Mouse (Mus musculus) intestine, embryonic 16.5 days (tissue): ENCODE results near the gene B430305J03Rik. TPM values are rescaled to one million over a fixed set of nuclear protein-coding genes. Genes with fewer than 3 reads are reported as not detected.

Experiments
- ATAC-seq: fragments of 200-750 bp; cut with Nextera tagmentation; 2 replicates; pipeline ENCODE4 v1.8.0; 2017; ENCODE audit warnings: moderate TSS enrichment, moderate library complexity
- H3K27ac ChIP-seq: fragments of 300-500 bp; sonication (generic); 2 replicates; pipeline ENCODE4 v1.5.1; 2014; ENCODE audit warnings: mild to moderate bottlenecking, low read length
- H3K27me3 ChIP-seq: fragments of 300-500 bp; sonication (generic); replicated peaks from 2 replicates; pipeline ENCODE4 v1.6.1; 2014; ENCODE audit warnings: low read length, control low read depth, mixed read lengths; ENCODE audit not compliant: control insufficient read depth, insufficient read depth
- H3K36me3 ChIP-seq: fragments of 300-500 bp; sonication (generic); 2 replicates; pipeline ENCODE4 v1.6.1; 2014; ENCODE audit warnings: low read length, control low read depth; ENCODE audit not compliant: control insufficient read depth, insufficient read depth
- H3K4me1 ChIP-seq: fragments of 300-500 bp; sonication (generic); 2 replicates; pipeline ENCODE4 v1.6.1; 2014; ENCODE audit warnings: low read length, control low read depth, mixed read lengths; ENCODE audit not compliant: control insufficient read depth, insufficient read depth
- H3K4me2 ChIP-seq: fragments of 300-500 bp; sonication (generic); 2 replicates; pipeline ENCODE4 v1.6.1; 2014; ENCODE audit warnings: low read depth, low read length, control low read depth
- H3K4me3 ChIP-seq: fragments of 300-500 bp; sonication (generic); 2 replicates; pipeline ENCODE4 v1.5.1; 2014; ENCODE audit warnings: mild to moderate bottlenecking, low read length
- H3K9ac ChIP-seq: fragments of 300-500 bp; sonication (generic); 2 replicates; pipeline ENCODE4 v1.6.1; 2014; ENCODE audit warnings: low read depth, low read length
- H3K9me3 ChIP-seq: fragments of 300-500 bp; sonication (generic); 2 replicates; pipeline ENCODE4 v1.6.1; 2016; ENCODE audit warnings: low read length, control low read depth; ENCODE audit not compliant: control insufficient read depth
- WGBS: fragments of 180-500 bp; shearing (Covaris S2); extraction: QIAGEN DNeasy Blood & Tissue Kit; methylation state at CpG from one replicate; pipeline ENCODE4 v1.1.7; 2014; 5-methylcytosine and 5-hydroxymethylcytosine counted together
- polyA plus RNA-seq: library from polyadenylated mRNA; unstranded; fragments of >200 nt; fragmentation: Nextera tagmentation; extraction: Ambion mirVana; gene quantifications from 2 replicates; pipeline ENCODE4 v1.2.1, GENCODE M21; 2015

B430305J03Rik gene
- polyA plus RNA-seq, 1 experiment from 2014 or later, result not detected

DNA sequence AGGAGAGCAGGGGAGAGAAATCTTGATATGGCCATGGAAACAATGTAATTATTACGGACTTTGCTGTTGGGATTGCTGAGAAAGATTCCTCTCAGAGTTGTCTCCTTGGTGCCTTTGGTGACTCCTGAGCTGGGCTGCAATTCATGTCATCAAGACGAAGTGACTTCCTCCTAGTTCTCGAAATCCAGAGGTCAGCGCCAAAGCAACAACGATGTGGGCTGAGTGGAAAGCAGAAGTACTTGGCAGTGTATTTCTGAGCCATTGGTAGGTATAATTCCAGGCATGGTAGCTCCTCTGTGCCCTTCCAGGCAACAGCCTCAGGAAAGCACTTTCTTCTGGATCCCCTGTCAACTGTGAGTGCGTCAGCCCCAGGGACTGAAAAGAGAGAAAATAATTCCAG, 44.1 kb downstream of the B430305J03Rik start:
- H3K4me3 ChIP-seq, result no peak overlapping the region
- no peak overlapping the region for H3K9ac ChIP-seq
- no peaks in the 10 kb centered on the region for H3K36me3 ChIP-seq
- WGBS, result 84% methylated on average over 6 of the region's 6 CpGs
- no peaks in the 10 kb centered on the region for H3K4me1 ChIP-seq
- no peaks in the 10 kb centered on the region for H3K9me3 ChIP-seq
- H3K27ac ChIP-seq, result no peak overlapping the region
- ATAC-seq, result no peak
- no peaks in the 10 kb centered on the region for H3K27me3 ChIP-seq
- no peak overlapping the region for H3K4me2 ChIP-seq

DNA sequence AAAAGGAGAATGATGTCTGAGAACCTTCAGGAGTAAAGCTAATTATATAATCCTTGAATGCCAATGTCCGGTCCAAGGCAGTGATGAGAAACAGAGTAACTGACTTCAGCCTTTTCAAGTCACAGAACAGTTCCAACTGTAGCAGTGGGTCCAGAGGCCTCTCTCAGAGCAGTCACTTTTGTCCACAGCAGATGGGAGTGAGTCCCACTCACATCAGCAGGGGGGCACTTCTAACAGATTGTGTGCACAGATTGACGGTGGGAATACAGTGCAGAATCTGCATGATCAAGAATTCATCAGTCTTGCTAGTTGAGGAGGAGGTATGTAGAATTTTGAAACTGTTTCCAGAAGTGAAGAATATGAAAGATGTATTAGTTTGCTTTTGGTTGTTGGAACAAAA, 45.7 kb downstream of the B430305J03Rik start:
- Histone ChIP-seq H3K36me3 (no peaks in the 10 kb centered on the region), H3K27ac (no peak overlapping the region), H3K4me1 (no peaks in the 10 kb centered on the region), H3K4me3 (no peak overlapping the region), H3K27me3 (no peaks in the 10 kb centered on the region), H3K9ac (no peak overlapping the region), H3K4me2 (no peak overlapping the region), H3K9me3 (no peaks in the 10 kb centered on the region)
- WGBS, result 65% methylated on average over 2 of the region's 2 CpGs
- ATAC-seq, result no peak

DNA sequence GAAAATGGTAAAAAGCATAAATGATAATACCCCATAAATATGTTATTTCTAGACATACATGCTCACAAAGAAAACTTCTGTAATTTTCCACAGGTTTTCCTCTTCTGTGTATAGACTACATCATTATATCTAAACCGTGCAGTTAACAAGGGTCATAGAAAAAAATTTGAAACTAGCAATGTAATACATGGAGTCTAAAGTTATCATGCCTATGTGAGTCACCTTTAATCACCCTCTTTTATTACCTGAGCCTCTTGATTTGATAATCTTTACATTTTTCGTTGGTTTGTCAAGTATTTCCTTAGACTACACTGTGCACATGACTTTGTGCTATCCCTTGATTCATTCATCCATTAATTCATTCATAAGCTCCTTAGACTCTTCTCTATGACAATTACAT, 50.7 kb downstream of the B430305J03Rik start:
- ATAC-seq, result peak; percentile 91
- H3K9ac ChIP-seq, result no peak overlapping the region
- H3K4me3 ChIP-seq, result no peak overlapping the region
- H3K27ac ChIP-seq, result no peak overlapping the region
- H3K36me3 ChIP-seq, result no peaks in the 10 kb centered on the region
- H3K27me3 ChIP-seq, result no peaks in the 10 kb centered on the region
- H3K4me2 ChIP-seq, result no peak overlapping the region
- 54% methylated on average over 2 of the region's 2 CpGs for WGBS
- no peaks in the 10 kb centered on the region for H3K4me1 ChIP-seq
- no peaks in the 10 kb centered on the region for H3K9me3 ChIP-seq

Other genes with a start within 250 kb of the B430305J03Rik start
- gene Rap2b, start 4.3 kb downstream of the B430305J03Rik start, polyA plus RNA-seq, result 4.5 and 4.9 TPM in 2 replicates